Mouse (Mus musculus) heart, postnatal 0 days (tissue): ENCODE results near the gene Mns1. TPM values are rescaled to one million over a fixed set of nuclear protein-coding genes. Genes with fewer than 3 reads are reported as not detected.
A peak's percentile ranks its signal among the peaks of the same experiment; 100 is the strongest.

Source experiments
- ATAC-seq: fragments of 200-750 bp; cut with Nextera tagmentation; 2 replicates; pipeline ENCODE4 v1.8.0; 2017; ENCODE audit warnings: low read depth, moderate number of reproducible peaks, moderate library complexity; ENCODE audit not compliant: insufficient read depth
- DNase-seq: peaks from one replicate; pipeline ENCODE4 v3.0.0-alpha.2; 2016; ENCODE audit warnings: low spot score
- H3K27ac ChIP-seq: fragments of 300-500 bp; sonication (generic); 2 replicates; pipeline ENCODE4 v1.5.1; 2014; ENCODE audit warnings: low read depth, mild to moderate bottlenecking
- H3K27me3 ChIP-seq: fragments of 300-500 bp; sonication (generic); 2 replicates; pipeline ENCODE4 v1.6.1; 2014; ENCODE audit warnings: low read length, mixed read lengths; ENCODE audit not compliant: control insufficient read depth, insufficient read depth
- H3K36me3 ChIP-seq: fragments of 300-500 bp; sonication (generic); replicated peaks from 2 replicates; pipeline ENCODE4 v1.6.1; 2014; ENCODE audit warnings: low read length, mixed read lengths; ENCODE audit not compliant: control insufficient read depth, insufficient read depth
- H3K4me1 ChIP-seq: fragments of 300-500 bp; sonication (generic); 2 replicates; pipeline ENCODE4 v1.6.1; 2014; ENCODE audit warnings: antibody characterized with exemption; ENCODE audit not compliant: control insufficient read depth, insufficient read depth
- H3K4me2 ChIP-seq: fragments of 300-500 bp; sonication (generic); 2 replicates; pipeline ENCODE4 v1.6.1; 2014; ENCODE audit warnings: low read depth, mild to moderate bottlenecking, low read length, moderate library complexity
- H3K4me3 ChIP-seq: fragments of 300-500 bp; sonication (generic); 2 replicates; pipeline ENCODE4 v1.5.1; 2014; ENCODE audit warnings: low read depth, low read length
- H3K9ac ChIP-seq: fragments of 300-500 bp; sonication (generic); replicated peaks from 2 replicates; pipeline ENCODE4 v1.6.1; 2014; ENCODE audit warnings: low read depth, low read length, mixed read lengths
- H3K9me3 ChIP-seq: fragments of 300-500 bp; sonication (generic); replicated peaks from 2 replicates; pipeline ENCODE4 v1.6.1; 2016; ENCODE audit warnings: low read length; ENCODE audit not compliant: control insufficient read depth
- CTCF ChIP-seq: IDR thresholded peaks from 2 replicates; pipeline ENCODE4 v1.5.1; 2016; ENCODE audit warnings: antibody characterized with exemption, control low read depth, low read depth
- EP300 ChIP-seq: IDR thresholded peaks from 2 replicates; pipeline ENCODE4 v1.6.1; 2016; ENCODE audit warnings: antibody characterized with exemption, low read depth
- WGBS: fragments of 180-500 bp; shearing (Covaris S2); extraction: QIAGEN DNeasy Blood & Tissue Kit; methylation state at CpG from one replicate; pipeline ENCODE4 v1.1.7; 2014; 5-methylcytosine and 5-hydroxymethylcytosine counted together
- polyA plus RNA-seq: library from polyadenylated mRNA; unstranded; fragments of >200 nt; fragmentation: Nextera tagmentation; extraction: Ambion mirVana; gene quantifications from 2 replicates; pipeline ENCODE4 v1.2.1, GENCODE M21; 2015
- total RNA-seq: library from RNA; depleted of rRNA; stranded (reverse); fragments of >200 nt; gene quantifications from 2 replicates; pipeline ENCODE4 v1.2.3, GENCODE M21; 2014; ENCODE audit warnings: low replicate concordance

Gene Mns1
- total and polyA plus RNA-seq, 2 experiments from 2014 or later: 1.1 to 5.1 TPM

- no peak overlapping the region for H3K27ac ChIP-seq
- 80% methylated on average over 6 of the region's 6 CpGs for WGBS
- TF ChIP-seq EP300 (no peak), CTCF (no peak)
- H3K27me3 ChIP-seq: no peaks in the 10 kb centered on the region
- ATAC-seq (no peak), DNase-seq (no peak)
- peaks cover 21% of the 10 kb centered on the region; the same call in 1 of the 2 replicates for H3K36me3 ChIP-seq
- no peaks in the 10 kb centered on the region for H3K4me1 ChIP-seq
- no peak overlapping the region for H3K4me3 ChIP-seq
- H3K9ac ChIP-seq: no peak overlapping the region
- H3K4me2 ChIP-seq: no peak overlapping the region
- H3K9me3 ChIP-seq: no peaks in the 10 kb centered on the region
Observed at GRCm38 (mm10) chr9:72477306-72477705, 39.5 kb downstream of the Mns1 start.

- Histone ChIP-seq H3K4me3 (no peak overlapping the region), H3K9ac (no peak overlapping the region), H3K27ac (no peak overlapping the region), H3K4me1 (no peaks in the 10 kb centered on the region), H3K9me3 (no peaks in the 10 kb centered on the region), H3K27me3 (no peaks in the 10 kb centered on the region), H3K36me3 (peaks cover 26% of the 10 kb centered on the region; the same call in 1 of the 2 replicates), H3K4me2 (no peak overlapping the region)
- no peak for DNase-seq
- TF ChIP-seq EP300 (no peak), CTCF (no peak)
- WGBS: 75% methylated on average over 1 of the region's 1 CpGs
- no peak for ATAC-seq
Observed at GRCm38 (mm10) chr9:72479276-72479675, 41.5 kb downstream of the Mns1 start.

DNA sequence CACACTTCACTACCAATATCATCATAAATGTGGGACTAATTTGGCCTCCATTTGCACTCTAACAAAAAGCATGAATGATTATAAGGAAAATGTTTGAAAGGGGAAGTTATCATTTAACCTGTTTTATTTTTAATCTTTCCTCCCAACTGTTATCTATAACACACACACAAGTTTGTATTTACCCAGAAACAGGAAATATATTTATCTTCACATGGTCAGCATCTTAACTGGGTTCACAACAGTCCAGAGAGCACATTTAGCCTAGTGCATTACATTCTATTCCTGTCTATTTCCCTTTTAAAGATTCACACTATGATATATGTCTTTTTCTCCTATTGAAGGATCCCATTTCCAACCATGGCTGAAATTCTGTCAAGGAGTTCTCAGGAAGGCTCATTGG, 50.7 kb downstream of the Mns1 start:
- ATAC-seq: no peak
- Histone ChIP-seq H3K27me3 (no peaks in the 10 kb centered on the region), H3K4me1 (peaks cover 6% of the 10 kb centered on the region; the same call in 1 of the 2 replicates), H3K4me2 (no peak overlapping the region), H3K9ac (no peak overlapping the region), H3K4me3 (no peak overlapping the region), H3K9me3 (no peaks in the 10 kb centered on the region), H3K27ac (no peak overlapping the region), H3K36me3 (peaks cover 2% of the 10 kb centered on the region; the same call in 1 of the 2 replicates)
- TF ChIP-seq CTCF (no peak), EP300 (no peak)
- DNase-seq: no peak

DNA sequence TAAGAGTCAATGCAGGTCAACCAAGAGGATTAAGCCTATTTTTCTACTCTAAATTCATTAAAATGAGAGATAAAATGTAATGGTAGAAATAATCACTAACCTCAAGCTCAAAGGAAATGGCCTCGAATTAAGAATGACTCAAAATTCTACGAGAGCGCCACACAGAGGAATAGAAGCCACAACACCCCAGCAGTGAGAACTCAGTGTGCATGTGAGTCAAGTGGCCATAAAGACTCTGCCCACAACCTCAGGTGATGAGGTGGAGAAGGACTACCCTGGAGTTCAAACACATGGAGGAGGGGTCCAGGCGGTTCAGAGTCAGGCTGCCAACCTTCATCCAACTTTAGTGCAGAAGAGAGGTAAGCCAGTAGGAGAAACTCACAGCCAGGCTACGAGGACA, 51.3 kb downstream of the Mns1 start:
- 87% methylated on average over 5 of the region's 5 CpGs for WGBS
- ATAC-seq (no peak), DNase-seq (no peak)
- no peak overlapping the region for H3K4me2 ChIP-seq
- no peak overlapping the region for H3K4me3 ChIP-seq
- no peak overlapping the region for H3K27ac ChIP-seq
- H3K9ac ChIP-seq: no peak overlapping the region
- peaks cover 6% of the 10 kb centered on the region; the same call in 1 of the 2 replicates for H3K4me1 ChIP-seq
- H3K27me3 ChIP-seq: no peaks in the 10 kb centered on the region
- TF ChIP-seq CTCF (no peak), EP300 (no peak)
- no peaks in the 10 kb centered on the region for H3K9me3 ChIP-seq
- no peaks in the 10 kb centered on the region; the same call in 1 of the 2 replicates for H3K36me3 ChIP-seq

GRCm38 (mm10) chr9:72491559-72492193, 53.9 kb downstream of the Mns1 start:
- TF ChIP-seq EP300: peak; percentile 47; the same call in 1 of the 2 replicates
- TF ChIP-seq CTCF: no peak
- WGBS: under 1% methylated on average over 32 of the region's 32 CpGs
- peak overlapping the region; percentile 77 for H3K4me3 ChIP-seq
- H3K9me3 ChIP-seq: no peaks in the 10 kb centered on the region
- H3K4me1 ChIP-seq: peaks cover 6% of the 10 kb centered on the region; the same call in 1 of the 2 replicates
- DNase-seq (peak; percentile 82), ATAC-seq (peak; percentile 98)
- no peaks in the 10 kb centered on the region for H3K27me3 ChIP-seq
- H3K36me3 ChIP-seq: no peaks in the 10 kb centered on the region
- H3K4me2 ChIP-seq: peak overlapping the region; percentile 76
- peak overlapping the region; percentile 85 for H3K27ac ChIP-seq
- peak overlapping the region; percentile 61 for H3K9ac ChIP-seq

DNA sequence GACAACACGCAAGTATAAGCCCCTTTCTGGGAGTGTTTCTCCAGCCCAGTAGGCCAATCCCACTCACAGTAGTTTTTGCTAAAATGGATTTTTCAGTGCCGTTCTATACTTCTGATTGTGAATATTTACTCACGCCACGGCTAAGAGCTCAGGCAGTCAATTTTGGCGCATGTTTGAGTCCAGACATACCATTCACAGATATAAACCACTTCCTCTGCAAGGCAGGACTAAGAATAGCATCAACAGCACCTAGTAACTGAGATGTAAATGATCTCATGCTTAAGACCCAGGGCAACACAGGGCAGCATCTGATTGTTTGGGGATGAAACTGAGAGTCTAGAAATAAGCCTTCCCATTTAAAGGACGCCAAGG, 54.4 kb downstream of the Mns1 start, which contains the start of gene Tex9:
Gene Tex9 (minus strand): TSS at position 19 of the 372 bp plus-strand sequence.
- peak within 1 kb of the TSS; percentile 76 for H3K4me2 ChIP-seq
- no peak for DNase-seq
- H3K27ac ChIP-seq: peak within 1 kb of the TSS; percentile 85
- H3K27me3 ChIP-seq: no peaks in the 10 kb centered on the region
- 5% methylated on average over 6 of the region's 6 CpGs for WGBS
- no peaks in the 10 kb centered on the region for H3K36me3 ChIP-seq
- peak within 1 kb of the TSS; percentile 61 for H3K9ac ChIP-seq
- H3K9me3 ChIP-seq: no peaks in the 10 kb centered on the region
- H3K4me3 ChIP-seq: peak within 1 kb of the TSS; percentile 77
- peaks cover 6% of the 10 kb centered on the region; the same call in 1 of the 2 replicates for H3K4me1 ChIP-seq
- no peak for TF ChIP-seq EP300
- TF ChIP-seq CTCF: no peak
- peak; percentile 55; the same call in 1 of the 2 replicates for ATAC-seq
